Mouse (Mus musculus): ENCODE results near the gene Trappc5.

The Trappc5 gene

DNA sequence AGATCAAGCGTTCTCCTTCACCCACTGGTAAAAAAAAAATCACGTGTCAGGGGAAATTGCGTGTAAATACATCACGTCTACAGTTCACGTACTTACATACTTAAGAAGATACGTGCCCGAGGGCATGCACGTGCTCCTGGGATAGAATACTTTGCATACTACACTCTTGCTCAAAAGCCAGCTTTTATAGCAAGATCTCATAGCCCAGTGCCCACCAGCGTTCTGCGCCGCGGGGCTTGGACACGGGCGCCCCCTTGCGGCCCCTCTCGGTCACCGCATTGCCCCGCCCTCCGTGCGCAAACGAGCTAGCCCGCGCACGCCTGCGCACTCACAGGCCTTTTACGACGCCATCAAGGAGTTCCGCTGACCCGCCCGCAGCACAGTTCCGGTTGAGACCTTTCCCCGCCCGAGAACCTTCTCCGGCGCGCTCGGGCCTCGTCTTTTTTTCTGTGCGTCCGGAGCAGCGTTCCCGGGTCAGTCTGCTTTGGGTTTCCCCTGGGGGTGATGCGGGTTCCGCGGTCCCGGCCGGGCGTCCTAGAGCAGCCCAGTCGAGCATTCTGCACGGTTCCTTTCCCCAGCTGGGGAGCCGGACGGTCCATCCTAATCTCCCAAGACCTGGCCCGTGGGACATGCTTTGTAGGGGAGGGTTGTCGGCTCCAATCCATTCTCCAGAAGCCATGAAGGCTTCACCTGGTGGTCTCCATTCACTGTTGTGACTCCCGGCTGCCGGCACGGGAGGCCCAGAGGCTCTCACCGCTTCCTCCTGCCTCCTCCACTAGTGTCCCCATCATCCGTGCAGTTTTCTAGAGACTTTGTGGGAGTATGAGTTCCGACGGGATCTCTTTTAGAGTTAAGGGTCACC, at the start of gene Trappc5:
Gene Trappc5, plus strand, starts transcription at position 169 of the 862 bp plus-strand sequence.
- peak; percentile 90 to 96 for DNase-seq (ENCODE audit: low spot score in 2 of 2)

DNA sequence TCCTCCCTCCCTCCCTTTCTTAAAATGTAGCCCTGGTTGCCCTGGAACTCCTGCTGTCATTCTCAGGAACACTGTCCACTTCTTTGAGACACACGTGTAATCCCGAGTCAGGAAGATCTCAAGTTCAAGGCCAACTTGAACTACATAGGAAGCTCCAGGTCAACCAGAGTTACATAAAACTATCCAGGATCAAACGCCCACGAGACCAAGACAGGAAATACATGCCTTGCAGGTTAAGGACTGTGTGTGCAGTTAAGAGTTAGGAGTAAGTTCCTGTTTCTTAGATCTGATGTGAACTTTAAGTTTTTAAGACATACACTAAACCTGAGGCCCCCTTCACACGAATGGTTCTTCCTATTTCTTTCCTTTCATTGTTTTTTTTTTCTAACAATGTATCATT, 49.1 kb upstream of the Trappc5 start:
- no peak for DNase-seq (ENCODE audit: low spot score in 2 of 2)

- DNase-seq (ENCODE audit: low spot score in 2 of 2), result peak; percentile 26 to 62
These were observed 48.1 kb upstream of the Trappc5 start for GRCm38 (mm10) chr8:3628014-3628413.

GRCm38 (mm10) chr8:3630647-3631477, 45.2 kb upstream of the Trappc5 start, which contains the start of gene Stxbp2:
Stxbp2 (plus strand) TSS chr8:3630955.
- peak; percentile 73 to 86 for DNase-seq (ENCODE audit: low spot score in 2 of 2)

DNA sequence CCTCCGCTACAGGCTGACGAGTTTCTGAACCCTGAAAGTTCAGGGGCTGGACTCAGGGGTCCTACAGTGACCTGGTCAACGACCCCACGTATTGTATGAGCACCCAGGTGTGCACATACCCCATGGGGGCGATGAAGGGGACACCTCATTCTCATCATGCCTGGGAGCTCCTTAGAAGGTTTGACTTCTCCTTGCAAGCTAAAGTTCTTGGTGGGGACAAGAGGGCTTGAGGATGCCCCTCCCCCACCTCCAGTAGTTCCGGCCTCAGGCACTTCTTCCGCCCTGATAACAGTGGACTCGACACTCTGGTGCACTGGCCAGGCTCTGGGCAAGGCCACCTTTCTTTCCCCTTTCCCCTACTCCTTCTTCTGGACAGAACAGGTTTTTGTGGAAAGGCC, 44.6 kb upstream of the Trappc5 start:
- DNase-seq (ENCODE audit: low spot score in 2 of 2), result peak in 1 of 2 experiments; percentile 10

DNA sequence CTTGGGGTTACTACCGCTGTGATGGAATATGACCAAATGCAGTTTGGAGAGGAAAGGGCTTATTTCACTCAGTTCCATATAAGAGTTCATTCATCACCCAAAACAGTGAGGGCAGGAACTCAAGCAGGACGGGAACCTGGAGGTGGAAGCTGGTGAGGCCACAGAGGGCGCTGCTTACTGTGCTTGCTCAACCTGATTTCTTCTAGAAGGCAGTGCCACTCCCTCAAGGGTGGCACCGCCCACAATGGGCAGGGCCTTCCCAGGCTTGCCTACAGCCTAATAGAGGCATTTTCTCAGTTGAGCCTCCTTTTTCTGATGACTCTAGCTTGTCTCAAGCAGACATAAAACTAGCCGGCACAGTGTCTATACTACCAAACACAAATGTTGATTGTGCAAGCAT, 30.3 kb upstream of the Trappc5 start:
- DNase-seq (ENCODE audit: low spot score in 2 of 2), result peak; percentile 25 to 60

DNA sequence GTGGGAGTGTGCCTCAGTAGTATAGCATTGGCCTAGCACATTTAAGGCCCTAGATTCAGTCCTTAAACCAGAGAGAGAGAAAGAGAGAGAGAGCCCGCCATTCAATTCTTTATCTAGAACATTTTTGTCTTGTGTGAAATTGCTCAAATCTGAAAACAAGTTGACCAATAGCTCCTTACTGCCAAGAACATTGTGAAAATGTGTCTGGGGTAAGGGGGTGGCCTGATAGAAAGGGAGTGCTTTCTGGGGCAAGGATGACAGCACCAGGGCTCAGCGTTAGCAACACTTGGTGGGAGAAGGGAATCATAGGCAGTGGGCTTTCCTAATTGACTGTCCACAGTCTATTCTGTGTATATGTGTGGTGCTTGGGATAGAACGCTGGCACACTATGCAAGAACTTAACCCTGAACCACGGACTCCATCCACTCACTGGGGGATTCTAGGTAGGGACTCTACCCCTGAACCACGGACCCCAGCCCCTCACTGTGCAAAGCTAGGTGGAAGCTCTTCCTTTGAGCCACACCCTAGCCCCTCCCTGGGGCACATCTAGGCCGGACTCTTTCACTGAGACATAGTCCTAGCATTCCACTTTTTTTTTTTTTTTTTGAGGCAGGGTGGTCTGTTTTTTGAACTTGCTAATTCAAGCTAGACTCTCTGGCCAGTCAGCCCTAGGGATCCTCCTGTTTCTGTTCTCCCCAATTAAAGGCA, 29.1 kb upstream of the Trappc5 start:
- DNase-seq (ENCODE audit: low spot score in 2 of 2), result no peak

DNA sequence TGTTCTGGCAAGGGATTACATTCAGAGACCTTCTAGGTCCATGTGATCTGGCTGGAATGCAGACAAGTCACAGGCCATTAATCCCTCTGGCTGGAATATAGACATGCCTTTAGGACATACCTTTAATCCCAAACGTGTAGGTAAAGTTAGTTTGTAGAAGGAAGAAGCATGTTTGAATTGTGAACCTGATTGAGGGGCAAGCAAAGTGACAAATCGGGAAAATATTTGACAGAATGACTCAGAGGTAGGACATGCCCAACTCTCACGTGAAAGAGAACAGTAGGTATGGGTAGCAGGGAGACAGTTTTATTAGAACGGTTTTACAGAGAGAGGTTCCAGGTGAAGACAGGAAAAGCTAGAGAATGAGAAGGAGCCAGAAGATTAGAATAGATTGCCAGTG, 28.5 kb upstream of the Trappc5 start:
- DNase-seq (ENCODE audit: low spot score in 2 of 2), result no peak

- no peak for DNase-seq (ENCODE audit: low spot score in 2 of 2)
These were observed 27.8 kb upstream of the Trappc5 start for GRCm38 (mm10) chr8:3648268-3648667.

GRCm38 (mm10) chr8:3648990-3649389, 27.1 kb upstream of the Trappc5 start:
- no peak for DNase-seq (ENCODE audit: low spot score in 2 of 2)

- DNase-seq (ENCODE audit: low spot score in 2 of 2), result no peak
These were observed 23.3 kb upstream of the Trappc5 start for GRCm38 (mm10) chr8:3652845-3653244.

GRCm38 (mm10) chr8:3654726-3655508, 21.2 kb upstream of the Trappc5 start:
- DNase-seq (ENCODE audit: low spot score in 2 of 2), result no peak

- no peak for DNase-seq (ENCODE audit: low spot score in 2 of 2)
These were observed 20.6 kb upstream of the Trappc5 start, which contains the start of gene Retn for GRCm38 (mm10) chr8:3655526-3655925. Retn (plus strand) TSS chr8:3655770.

DNA sequence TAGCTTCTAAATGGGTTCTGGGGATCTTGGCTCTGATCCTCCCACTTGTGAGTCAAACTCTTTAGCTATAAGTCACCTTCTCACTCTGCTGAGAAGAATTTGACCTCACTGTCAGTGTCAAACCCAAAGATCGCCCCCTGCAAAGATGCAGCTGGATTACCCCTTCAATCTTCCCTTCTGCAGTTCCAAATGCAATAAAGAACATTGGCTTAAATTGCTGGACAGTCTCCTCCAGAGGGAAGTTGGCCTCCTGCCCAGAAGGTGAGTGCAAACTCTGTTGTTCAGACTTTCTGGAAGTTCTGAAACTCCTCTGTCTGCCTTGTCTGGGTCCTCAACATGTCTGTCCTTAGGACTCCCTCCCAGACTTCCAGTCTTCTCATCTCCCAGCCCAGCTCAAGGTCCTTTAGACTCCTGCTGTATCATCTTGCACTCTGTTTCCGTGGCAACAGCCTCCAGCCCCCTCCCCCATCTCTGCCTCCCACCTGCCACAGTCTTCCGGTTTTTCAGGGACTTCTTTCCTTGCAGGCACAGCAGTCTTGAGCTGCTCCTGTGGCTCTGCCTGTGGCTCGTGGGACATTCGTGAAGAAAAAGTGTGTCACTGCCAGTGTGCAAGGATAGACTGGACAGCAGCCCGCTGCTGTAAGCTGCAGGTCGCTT, 19.2 kb upstream of the Trappc5 start:
- DNase-seq (ENCODE audit: low spot score in 2 of 2), result no peak

DNA sequence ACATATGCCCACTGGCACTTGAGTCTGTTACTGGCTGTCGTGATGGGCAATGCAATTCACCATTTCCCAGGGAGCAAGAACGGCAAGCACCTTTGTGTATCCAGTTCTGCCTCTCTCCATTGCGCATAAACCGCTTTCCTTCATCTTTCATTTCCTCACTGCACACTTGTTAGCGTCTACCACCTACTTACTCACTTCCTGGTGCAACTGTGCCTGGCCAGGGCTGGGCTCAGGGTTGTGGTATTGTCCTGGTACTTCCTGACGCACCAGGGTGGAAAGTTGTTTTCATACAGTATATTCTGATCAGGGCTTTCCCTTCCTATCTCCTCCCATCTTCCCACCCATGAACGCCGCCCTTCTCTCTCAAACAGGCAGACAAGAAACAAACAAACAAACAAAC, 15.2 kb upstream of the Trappc5 start:
- DNase-seq (ENCODE audit: low spot score in 2 of 2), result no peak

DNA sequence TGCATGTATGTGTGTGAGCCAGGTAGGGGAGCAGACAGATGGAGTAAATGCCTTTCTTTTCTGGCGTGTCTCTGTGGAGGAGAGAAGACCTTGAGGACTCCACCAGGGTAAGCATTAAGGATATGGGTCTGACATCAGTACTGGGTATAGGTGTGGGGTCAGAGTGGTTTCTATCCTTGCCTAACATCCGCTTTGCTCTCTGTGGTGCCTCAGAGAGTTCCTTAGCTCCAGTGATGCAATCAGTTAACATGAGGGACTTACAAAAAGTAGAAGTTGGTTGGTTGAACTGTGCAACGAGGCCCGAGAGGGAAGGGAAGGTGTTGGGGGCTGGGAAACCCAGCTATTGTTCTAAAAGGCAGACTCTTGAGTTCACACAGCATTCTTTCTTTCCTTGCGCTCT, 11.7 kb upstream of the Trappc5 start:
- no peak for DNase-seq (ENCODE audit: low spot score in 2 of 2)

DNA sequence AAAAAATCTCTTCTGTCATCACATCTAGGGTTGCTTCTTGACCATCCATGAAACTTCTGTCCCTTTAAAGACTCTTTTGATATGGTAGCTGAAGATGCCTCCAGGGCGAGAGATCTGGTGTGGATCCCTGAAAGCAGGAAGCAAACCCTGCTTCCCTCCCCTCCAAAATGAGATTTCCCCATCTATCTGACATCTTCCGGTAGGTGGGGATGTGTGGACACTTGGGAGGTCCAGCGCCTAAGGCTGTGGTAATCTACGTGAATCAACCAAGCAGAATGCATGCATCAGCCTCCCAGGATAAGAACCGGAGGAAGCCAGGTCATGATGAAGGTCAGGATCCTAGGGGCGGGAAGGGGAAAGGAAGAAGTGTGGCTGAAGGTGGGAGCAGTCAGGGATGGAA, 10.6 kb upstream of the Trappc5 start, which contains the start of gene Mcemp1:
Gene Mcemp1, plus strand, starts transcription at position 248 of the 400 bp plus-strand sequence.
- no peak for DNase-seq (ENCODE audit: low spot score in 2 of 2)

DNA sequence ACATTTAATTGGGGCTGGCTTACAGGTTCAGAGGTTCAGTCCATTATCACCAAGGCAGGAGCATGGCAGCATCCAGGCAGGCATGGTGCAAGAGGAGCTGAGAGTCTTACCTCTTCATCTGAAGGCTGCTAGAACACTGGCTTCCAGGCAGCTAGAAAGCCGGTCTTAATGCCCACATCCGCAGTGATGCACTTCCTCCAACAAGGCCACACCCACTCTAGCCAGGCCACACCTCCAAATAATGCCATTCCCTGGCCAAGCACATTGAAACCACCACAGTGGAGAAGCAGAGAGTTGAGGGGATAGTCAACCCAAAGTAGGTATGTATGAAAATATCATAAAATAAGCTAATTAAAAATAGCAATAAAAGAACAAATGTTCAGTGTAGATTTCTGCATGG, 5.7 kb upstream of the Trappc5 start:
- DNase-seq (ENCODE audit: low spot score in 2 of 2), result peak; percentile 50 to 51

DNA sequence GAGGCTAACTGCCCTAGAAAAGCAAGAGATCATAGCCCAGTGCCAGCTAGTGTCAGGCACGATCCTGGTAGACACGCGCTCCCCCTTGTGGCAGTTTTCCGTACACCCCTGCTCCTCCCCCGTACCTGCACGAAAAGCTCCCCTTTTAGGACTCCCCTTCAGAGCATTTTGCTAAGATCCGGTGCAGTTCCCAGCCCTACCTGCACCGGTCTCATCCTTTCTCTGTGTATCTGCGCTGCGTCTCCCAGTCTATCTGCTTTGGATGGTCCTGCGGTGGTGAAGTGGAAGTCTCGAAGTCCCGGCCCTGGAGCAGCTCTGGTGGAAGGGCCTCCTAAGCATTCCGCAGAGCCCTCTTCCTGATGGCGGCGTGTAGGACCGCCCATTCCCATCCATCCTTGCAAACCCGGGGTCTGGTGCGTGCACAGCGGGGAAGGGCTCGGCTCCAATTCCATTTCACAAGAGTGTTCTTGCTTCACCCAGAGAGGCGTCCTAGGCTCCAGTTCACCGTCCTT, 4.1 kb upstream of the Trappc5 start, which contains the start of gene Fcor:
Gene Fcor, minus strand, starts transcription at position 383 of the 512 bp plus-strand sequence.
- DNase-seq (ENCODE audit: low spot score in 2 of 2), result peak; percentile 69 to 85

- no peak for DNase-seq (ENCODE audit: low spot score in 2 of 2)
These were observed 1.4 kb upstream of the Trappc5 start for GRCm38 (mm10) chr8:3674671-3675070.
